Mouse (Mus musculus) spleen, adult 2 months (tissue): ENCODE data around the gene Skp2. TPM values are rescaled to one million over a fixed set of nuclear protein-coding genes. Genes with fewer than 3 reads are reported as not detected.

Experiments used
- DNase-seq, 2 experiments: peaks; one replicate each; pipeline versions ENCODE4 v3.0.0 to v3.0.0-alpha.2; 2012 to 2021; ENCODE audit warnings: low spot score in 2 of 2, low read depth in 1 of 2
- H3K27ac ChIP-seq: fragments of 200-500 bp; 2 replicates; pipeline ENCODE4 v1.5.1; 2012; ENCODE audit warnings: low read length, inconsistent platforms; ENCODE audit not compliant: insufficient read depth
- H3K27me3 ChIP-seq: fragments of 200-500 bp; 2 replicates; pipeline ENCODE4 v1.6.1; 2012; ENCODE audit warnings: mild to moderate bottlenecking, moderate library complexity, low read length, inconsistent platforms; ENCODE audit not compliant: control insufficient read depth, insufficient read depth
- H3K36me3 ChIP-seq: fragments of 200-500 bp; 2 replicates; pipeline ENCODE4 v1.6.1; 2012; ENCODE audit warnings: mild to moderate bottlenecking, low read length, inconsistent platforms; ENCODE audit not compliant: control insufficient read depth, insufficient read depth
- H3K4me1 ChIP-seq: fragments of 200-500 bp; 2 replicates; pipeline ENCODE4 v1.6.1; 2011; ENCODE audit warnings: inconsistent platforms; ENCODE audit not compliant: control insufficient read depth, insufficient read depth, insufficient read length
- H3K4me3 ChIP-seq: fragments of 200-500 bp; 2 replicates; pipeline ENCODE4 v1.5.1; 2011; ENCODE audit warnings: mild to moderate bottlenecking, inconsistent platforms; ENCODE audit not compliant: insufficient read depth, insufficient read length; ENCODE audit errors: extremely low read depth
- CTCF ChIP-seq: fragments of 200-500 bp; IDR thresholded peaks from 2 replicates; pipeline ENCODE4 v1.5.1; 2011; ENCODE audit warnings: mild to moderate bottlenecking, inconsistent platforms; ENCODE audit not compliant: insufficient read depth, insufficient read length, insufficient replicate concordance; ENCODE audit errors: extremely low read depth
- POLR2A ChIP-seq: fragments of 200-500 bp; IDR thresholded peaks from 2 replicates; pipeline ENCODE4 v1.6.1; 2011; ENCODE audit warnings: low read depth, low read length, inconsistent platforms
- WGBS: fragments of 180-500 bp; shearing (Covaris S2); methylation state at CpG from one replicate; pipeline ENCODE4 v1.1.7; 2018; 5-methylcytosine and 5-hydroxymethylcytosine counted together
- polyA plus RNA-seq: library from polyadenylated mRNA; depleted of rRNA; stranded (reverse); fragments of >200 nt; gene quantifications from 2 replicates; pipeline ENCODE4 v1.2.3, GENCODE M21; 2012

The Skp2 gene
- polyA plus RNA-seq, 1 experiment, result 2.5 TPM

GRCm38 (mm10) chr15:9162557-9163070 is 7.4 kb upstream of the Skp2 start:
- DNase-seq, result no peak
- TF ChIP-seq CTCF (no peak), POLR2A (no peak)

GRCm38 (mm10) chr15:9140684-9141171 is 14.5 kb downstream of the Skp2 start:
- no peak for DNase-seq

More at GRCm38 (mm10) chr15:9162557-9163070, 7.4 kb upstream of the Skp2 start:
- no peaks in the 10 kb centered on the region for H3K27me3 ChIP-seq
- H3K36me3 ChIP-seq, result peaks cover 4% of the 10 kb centered on the region
- 91% methylated on average over 4 of the region's 4 CpGs for WGBS
- no peak overlapping the region for H3K4me3 ChIP-seq
- no peaks in the 10 kb centered on the region for H3K4me1 ChIP-seq
- H3K27ac ChIP-seq, result no peak overlapping the region

GRCm38 (mm10) chr15:9140252-9140680 is 15.0 kb downstream of the Skp2 start, which contains the start of gene Lmbrd2:
Gene Lmbrd2, plus strand, starts transcription at chr15:9140550.
- DNase-seq, result peak; percentile 81 to 96
- WGBS, result under 1% methylated on average over 34 of the region's 34 CpGs
- Histone ChIP-seq H3K4me3 (peak within 1 kb of the TSS; percentile 88), H3K27ac (peak within 1 kb of the TSS; percentile 45), H3K36me3 (no peaks in the 10 kb centered on the region), H3K4me1 (peaks cover 4% of the 10 kb centered on the region; the same call in 1 of the 2 replicates), H3K27me3 (no peaks in the 10 kb centered on the region)
- no peak for TF ChIP-seq POLR2A

More at GRCm38 (mm10) chr15:9140684-9141171, 14.5 kb downstream of the Skp2 start:
- H3K4me3 ChIP-seq, result peak overlapping the region; percentile 88
- H3K4me1 ChIP-seq, result peaks cover 4% of the 10 kb centered on the region; the same call in 1 of the 2 replicates
- WGBS, result under 1% methylated on average over 37 of the region's 37 CpGs
- no peaks in the 10 kb centered on the region for H3K27me3 ChIP-seq
- no peaks in the 10 kb centered on the region for H3K36me3 ChIP-seq
- TF ChIP-seq POLR2A, result no peak
- TF ChIP-seq CTCF, result no peak
- peak overlapping the region; percentile 45 for H3K27ac ChIP-seq

GRCm38 (mm10) chr15:9139447-9139846 is 15.8 kb downstream of the Skp2 start:
- DNase-seq, result no peak
- WGBS, result 40% methylated on average over 10 of the region's 10 CpGs
- TF ChIP-seq CTCF (no peak), POLR2A (no peak)
- Histone ChIP-seq H3K4me1 (peaks cover 4% of the 10 kb centered on the region; the same call in 1 of the 2 replicates), H3K36me3 (no peaks in the 10 kb centered on the region), H3K27me3 (no peaks in the 10 kb centered on the region), H3K4me3 (peak overlapping the region; percentile 26), H3K27ac (no peak overlapping the region)

- 87% methylated on average over 6 of the region's 6 CpGs for WGBS
- TF ChIP-seq POLR2A (no peak), CTCF (no peak)
- no peak overlapping the region for H3K4me3 ChIP-seq
- H3K4me1 ChIP-seq, result 0 out of 2 replicates have a peak, but pooled peaks cover 4% of the 10 kb centered on the region
- H3K27ac ChIP-seq, result no peak overlapping the region
- no peaks in the 10 kb centered on the region for H3K36me3 ChIP-seq
- DNase-seq, result no peak
- H3K27me3 ChIP-seq, result no peaks in the 10 kb centered on the region
These were observed 20.2 kb downstream of the Skp2 start for GRCm38 (mm10) chr15:9134891-9135507.

- no peak overlapping the region for H3K4me3 ChIP-seq
- 0 out of 2 replicates have a peak overlapping the region, but pooled peaks have one; percentile 10 for H3K27ac ChIP-seq
- H3K27me3 ChIP-seq, result no peaks in the 10 kb centered on the region
- TF ChIP-seq CTCF (no peak), POLR2A (no peak)
- no peaks in the 10 kb centered on the region for H3K4me1 ChIP-seq
- DNase-seq, result no peak
- H3K36me3 ChIP-seq, result no peaks in the 10 kb centered on the region
- 88% methylated on average over 13 of the region's 13 CpGs for WGBS
These were observed 22.4 kb downstream of the Skp2 start for GRCm38 (mm10) chr15:9132693-9133443.

GRCm38 (mm10) chr15:9131499-9131888 is 23.7 kb downstream of the Skp2 start:
- Histone ChIP-seq H3K4me1 (no peaks in the 10 kb centered on the region), H3K4me3 (no peak overlapping the region), H3K27me3 (no peaks in the 10 kb centered on the region), H3K36me3 (no peaks in the 10 kb centered on the region), H3K27ac (peak overlapping the region; percentile 45)
- no peak for DNase-seq
- TF ChIP-seq CTCF (no peak), POLR2A (no peak)
- 68% methylated on average over 4 of the region's 4 CpGs for WGBS
